Mouse (Mus musculus) lung, embryonic 14.5 days (tissue): Measurements from ENCODE around the gene Slc25a26. TPM values are rescaled to one million over a fixed set of nuclear protein-coding genes. Genes with fewer than 3 reads are reported as not detected.
A peak's percentile ranks its signal among the peaks of the same experiment; 100 is the strongest.

Experiments used
- ATAC-seq: fragments of 200-750 bp; cut with Nextera tagmentation; 2 replicates; pipeline ENCODE4 v1.8.0; 2017; ENCODE audit warnings: mild to moderate bottlenecking, moderate TSS enrichment, moderate library complexity; ENCODE audit not compliant: insufficient read depth
- DNase-seq: peaks from one replicate; pipeline ENCODE4 v3.0.0-alpha.2; 2015
- H3K27ac ChIP-seq: fragments of 300-500 bp; sonication (generic); 2 replicates; pipeline ENCODE4 v1.5.1; 2014; ENCODE audit warnings: low read depth, mild to moderate bottlenecking, moderate library complexity
- H3K27me3 ChIP-seq: fragments of 300-500 bp; sonication (generic); 2 replicates; pipeline ENCODE4 v1.6.1; 2014; ENCODE audit warnings: low read length, control low read depth; ENCODE audit not compliant: insufficient read depth
- H3K36me3 ChIP-seq: fragments of 300-500 bp; sonication (generic); 2 replicates; pipeline ENCODE4 v1.6.1; 2014; ENCODE audit warnings: control low read depth; ENCODE audit not compliant: insufficient read depth
- H3K4me1 ChIP-seq: fragments of 300-500 bp; sonication (generic); 2 replicates; pipeline ENCODE4 v1.6.1; 2014; ENCODE audit warnings: antibody characterized with exemption, control low read depth; ENCODE audit not compliant: insufficient read depth
- H3K4me2 ChIP-seq: fragments of 300-500 bp; sonication (generic); 2 replicates; pipeline ENCODE4 v1.6.1; 2014; ENCODE audit warnings: mild to moderate bottlenecking
- H3K4me3 ChIP-seq: fragments of 300-500 bp; sonication (generic); 2 replicates; pipeline ENCODE4 v1.5.1; 2014; ENCODE audit warnings: low read depth, low read length
- H3K9ac ChIP-seq: fragments of 300-500 bp; sonication (generic); 2 replicates; pipeline ENCODE4 v1.6.1; 2014
- H3K9me3 ChIP-seq: fragments of 300-500 bp; sonication (generic); 2 replicates; pipeline ENCODE4 v1.6.1; 2016; ENCODE audit warnings: low read depth, low read length, control low read depth
- CTCF ChIP-seq: IDR thresholded peaks from 2 replicates; pipeline ENCODE4 v1.5.1; 2016; ENCODE audit warnings: antibody characterized with exemption, low read depth
- WGBS: fragments of 180-500 bp; shearing (Covaris S2); extraction: QIAGEN DNeasy Blood & Tissue Kit; methylation state at CpG from one replicate; pipeline ENCODE4 v1.1.7; 2014; 5-methylcytosine and 5-hydroxymethylcytosine counted together
- polyA plus RNA-seq: library from polyadenylated mRNA; unstranded; fragments of >200 nt; fragmentation: Nextera tagmentation; extraction: Ambion mirVana; gene quantifications from 2 replicates; pipeline ENCODE4 v1.2.1, GENCODE M21; 2014

Gene Slc25a26
- polyA plus RNA-seq, 1 experiment from 2014 or later: 7.1 TPM

- no peak for TF ChIP-seq CTCF
- Histone ChIP-seq H3K9ac (no peak overlapping the region), H3K36me3 (no peaks in the 10 kb centered on the region), H3K4me3 (no peak overlapping the region), H3K4me1 (no peaks in the 10 kb centered on the region), H3K27me3 (no peaks in the 10 kb centered on the region), H3K4me2 (peak overlapping the region; percentile 0; the same call in 1 of the 2 replicates), H3K27ac (no peak overlapping the region), H3K9me3 (no peaks in the 10 kb centered on the region)
- ATAC-seq (peak; percentile 92), DNase-seq (peak; percentile 71)
- WGBS: 13% methylated on average over 4 of the region's 4 CpGs
These were observed 92.6 kb downstream of the Slc25a26 start for GRCm38 (mm10) chr6:94592710-94593109.

- Histone ChIP-seq H3K4me1 (no peaks in the 10 kb centered on the region), H3K4me2 (no peak overlapping the region), H3K27ac (no peak overlapping the region), H3K9me3 (no peaks in the 10 kb centered on the region), H3K4me3 (no peak overlapping the region), H3K27me3 (no peaks in the 10 kb centered on the region), H3K9ac (no peak overlapping the region), H3K36me3 (no peaks in the 10 kb centered on the region)
- 60% methylated on average over 6 of the region's 6 CpGs for WGBS
- TF ChIP-seq CTCF: no peak
- ATAC-seq (no peak), DNase-seq (no peak)
These were observed 94.0 kb downstream of the Slc25a26 start for GRCm38 (mm10) chr6:94594096-94594665.

- Histone ChIP-seq H3K9me3 (no peaks in the 10 kb centered on the region), H3K4me2 (no peak overlapping the region), H3K4me3 (no peak overlapping the region), H3K36me3 (no peaks in the 10 kb centered on the region), H3K4me1 (no peaks in the 10 kb centered on the region), H3K27ac (no peak overlapping the region), H3K27me3 (no peaks in the 10 kb centered on the region), H3K9ac (no peak overlapping the region)
- DNase-seq: peak; percentile 5
- TF ChIP-seq CTCF: no peak
- 57% methylated on average over 11 of the region's 11 CpGs for WGBS
- no peak for ATAC-seq
These were observed 94.6 kb downstream of the Slc25a26 start for GRCm38 (mm10) chr6:94594711-94595110.

- Histone ChIP-seq H3K36me3 (no peaks in the 10 kb centered on the region), H3K27ac (no peak overlapping the region), H3K4me3 (no peak overlapping the region), H3K4me2 (no peak overlapping the region), H3K9me3 (no peaks in the 10 kb centered on the region), H3K4me1 (no peaks in the 10 kb centered on the region), H3K9ac (no peak overlapping the region), H3K27me3 (no peaks in the 10 kb centered on the region)
- no peak for ATAC-seq
- no peak for TF ChIP-seq CTCF
- 69% methylated on average over 5 of the region's 5 CpGs for WGBS
- no peak for DNase-seq
These were observed 95.1 kb downstream of the Slc25a26 start for GRCm38 (mm10) chr6:94595206-94595605.

- no peaks in the 10 kb centered on the region for H3K4me1 ChIP-seq
- H3K9ac ChIP-seq: no peak overlapping the region
- H3K4me2 ChIP-seq: no peak overlapping the region
- H3K36me3 ChIP-seq: no peaks in the 10 kb centered on the region; the same call in 1 of the 2 replicates
- no peaks in the 10 kb centered on the region for H3K27me3 ChIP-seq
- ATAC-seq (no peak), DNase-seq (no peak)
- H3K27ac ChIP-seq: no peak overlapping the region
- TF ChIP-seq CTCF: no peak
- no peak overlapping the region for H3K4me3 ChIP-seq
- WGBS: 86% methylated on average over 14 of the region's 14 CpGs
- no peaks in the 10 kb centered on the region for H3K9me3 ChIP-seq
These were observed 96.1 kb downstream of the Slc25a26 start for GRCm38 (mm10) chr6:94596051-94596760.

GRCm38 (mm10) chr6:94596761-94597485, 96.8 kb downstream of the Slc25a26 start:
- Histone ChIP-seq H3K27ac (no peak overlapping the region), H3K4me2 (no peak overlapping the region), H3K9ac (no peak overlapping the region), H3K36me3 (no peaks in the 10 kb centered on the region; the same call in 1 of the 2 replicates), H3K4me3 (no peak overlapping the region), H3K9me3 (no peaks in the 10 kb centered on the region), H3K27me3 (no peaks in the 10 kb centered on the region), H3K4me1 (no peaks in the 10 kb centered on the region)
- ATAC-seq: no peak
- WGBS: 68% methylated on average over 10 of the region's 10 CpGs
- peak; percentile 51 for DNase-seq
- peak; percentile 32 for TF ChIP-seq CTCF

- Histone ChIP-seq H3K9me3 (no peaks in the 10 kb centered on the region), H3K4me1 (no peaks in the 10 kb centered on the region), H3K36me3 (no peaks in the 10 kb centered on the region; the same call in 1 of the 2 replicates), H3K4me3 (no peak overlapping the region), H3K9ac (no peak overlapping the region), H3K27me3 (no peaks in the 10 kb centered on the region), H3K27ac (no peak overlapping the region), H3K4me2 (no peak overlapping the region)
- no peak for TF ChIP-seq CTCF
- ATAC-seq: no peak
- WGBS: 54% methylated on average over 12 of the region's 12 CpGs
- no peak for DNase-seq
These were observed 98.3 kb downstream of the Slc25a26 start for GRCm38 (mm10) chr6:94598421-94598820.
